Mouse (Mus musculus) forebrain, embryonic 13.5 days (tissue): ENCODE measurements around the gene Gzmg. TPM values are rescaled to one million over a fixed set of nuclear protein-coding genes. Genes with fewer than 3 reads are reported as not detected.
"Not testable (repeated sequence)": the region's sequence is repeated elsewhere in the genome, so short reads cannot be mapped to it uniquely, and the experiment has no call there.

Experiments
- ATAC-seq: fragments of 200-750 bp; cut with Nextera tagmentation; 2 replicates; pipeline ENCODE4 v1.8.0; 2017
- H3K27ac ChIP-seq: fragments of 300-500 bp; sonication (generic); 2 replicates; pipeline ENCODE4 v1.5.1; 2015; ENCODE audit warnings: inconsistent platforms, mild to moderate bottlenecking, moderate library complexity
- H3K27me3 ChIP-seq: fragments of 300-500 bp; sonication (generic); 2 replicates; pipeline ENCODE4 v1.6.1; 2015; ENCODE audit warnings: mild to moderate bottlenecking, inconsistent platforms
- H3K36me3 ChIP-seq: fragments of 300-500 bp; sonication (generic); 2 replicates; pipeline ENCODE4 v1.6.1; 2015; ENCODE audit warnings: mild to moderate bottlenecking, inconsistent platforms; ENCODE audit not compliant: poor library complexity, severe bottlenecking
- H3K4me1 ChIP-seq: fragments of 300-500 bp; sonication (generic); 2 replicates; pipeline ENCODE4 v1.6.1; 2015; ENCODE audit warnings: inconsistent platforms
- H3K4me2 ChIP-seq: fragments of 300-500 bp; sonication (generic); 2 replicates; pipeline ENCODE4 v1.6.1; 2015; ENCODE audit warnings: inconsistent platforms, mild to moderate bottlenecking, moderate library complexity
- H3K4me3 ChIP-seq: fragments of 300-500 bp; sonication (generic); 2 replicates; pipeline ENCODE4 v1.5.1; 2015; ENCODE audit warnings: mild to moderate bottlenecking, inconsistent platforms
- H3K9ac ChIP-seq: fragments of 300-500 bp; sonication (generic); 2 replicates; pipeline ENCODE4 v1.6.1; 2015; ENCODE audit warnings: mild to moderate bottlenecking, inconsistent platforms
- H3K9me3 ChIP-seq: fragments of 300-500 bp; sonication (generic); replicated peaks from 2 replicates; pipeline ENCODE4 v1.6.1; 2016; ENCODE audit warnings: inconsistent platforms
- WGBS: fragments of 180-500 bp; shearing (Covaris S2); methylation state at CpG from one replicate; pipeline ENCODE4 v1.1.7; 2015; 5-methylcytosine and 5-hydroxymethylcytosine counted together
- polyA plus RNA-seq: library from polyadenylated mRNA; unstranded; fragments of >200 nt; fragmentation: Nextera tagmentation; extraction: Ambion mirVana; gene quantifications from 2 replicates; pipeline ENCODE4 v1.2.1, GENCODE M21; 2015

Gzmg gene
- polyA plus RNA-seq, 1 experiment from 2014 or later = not detected

DNA sequence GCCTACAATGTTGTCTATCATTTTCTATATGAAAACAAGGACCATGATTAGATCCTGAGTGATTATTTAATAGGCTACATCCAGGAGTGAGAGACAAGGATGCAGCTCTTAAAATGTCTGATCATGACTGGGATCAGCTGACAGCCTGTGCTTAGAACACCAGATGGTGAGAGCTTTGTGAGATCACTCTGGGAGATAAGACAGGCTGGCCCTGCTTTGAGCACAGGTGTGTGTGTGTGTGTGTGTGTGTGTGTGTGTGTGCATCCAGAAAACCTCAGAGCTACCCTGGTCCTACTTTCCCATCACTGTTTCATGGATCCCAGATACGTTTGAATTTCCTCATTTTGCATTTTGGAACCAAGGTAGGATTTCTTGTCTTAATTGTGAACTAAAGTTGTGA, 25.7 kb downstream of the Gzmg start:
- ATAC-seq, H3K4me3 ChIP-seq, H3K27ac ChIP-seq, H3K9me3 ChIP-seq, H3K27me3 ChIP-seq, H3K4me2 ChIP-seq, H3K4me1 ChIP-seq, H3K9ac ChIP-seq, H3K36me3 ChIP-seq: not testable (repeated sequence)
- 85% methylated on average over 1 of the region's 1 CpGs for WGBS

DNA sequence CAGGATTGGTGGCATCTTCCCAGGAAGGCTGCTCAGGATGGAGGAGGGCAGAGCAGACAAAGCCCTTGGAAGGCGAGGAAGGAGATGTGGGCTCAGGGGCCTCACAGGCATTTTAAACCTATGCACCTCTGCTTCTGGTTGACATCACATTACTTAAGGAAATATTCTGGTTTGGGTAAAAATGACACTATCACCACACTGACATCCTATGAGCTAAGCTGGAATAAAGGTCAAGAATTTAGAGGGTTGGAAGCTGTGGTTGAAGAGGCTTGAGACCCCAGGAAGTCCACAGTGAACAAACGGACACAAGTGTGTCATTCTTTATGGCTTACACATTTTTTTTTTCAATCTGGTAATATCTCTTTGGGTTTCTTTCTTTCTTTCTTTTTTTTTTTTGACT, 26.9 kb downstream of the Gzmg start, which contains the start of gene Gzmd:
Gzmd (minus strand) TSS at position 101 of the 400 bp plus-strand sequence.
- H3K4me2 ChIP-seq, H3K36me3 ChIP-seq, H3K9ac ChIP-seq, H3K4me3 ChIP-seq, H3K27me3 ChIP-seq, H3K27ac ChIP-seq, H3K4me1 ChIP-seq, H3K9me3 ChIP-seq, ATAC-seq: not testable (repeated sequence)
- WGBS = 81% methylated on average over 2 of the region's 2 CpGs

DNA sequence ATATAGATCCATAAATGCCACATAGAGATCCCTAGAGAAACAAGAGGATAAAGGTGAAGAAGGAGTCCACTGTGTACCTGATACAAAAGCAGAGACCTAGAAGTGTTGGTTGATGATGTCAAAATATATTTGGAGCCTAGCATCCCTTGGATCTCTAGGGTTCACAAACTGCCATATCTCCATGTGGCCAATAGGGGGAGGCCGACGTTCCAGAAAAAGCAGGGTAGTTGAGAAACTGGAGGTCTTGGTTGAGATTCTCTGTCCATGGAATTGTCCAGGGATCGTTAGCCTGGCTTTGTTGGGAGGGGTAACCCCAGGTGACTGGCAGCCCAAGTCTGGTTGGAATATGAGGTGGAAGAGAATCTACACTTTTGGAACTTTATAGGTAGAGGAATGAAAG, 31.0 kb downstream of the Gzmg start:
- H3K9ac ChIP-seq = no peak overlapping the region
- H3K4me2 ChIP-seq = no peak overlapping the region
- H3K4me1 ChIP-seq = no peaks in the 10 kb centered on the region
- no peak overlapping the region for H3K4me3 ChIP-seq
- ATAC-seq = no peak
- no peaks in the 10 kb centered on the region for H3K9me3 ChIP-seq
- no peak overlapping the region for H3K27ac ChIP-seq
- no peaks in the 10 kb centered on the region for H3K36me3 ChIP-seq
- 44% methylated on average over 3 of the region's 3 CpGs for WGBS
- H3K27me3 ChIP-seq = no peaks in the 10 kb centered on the region

DNA sequence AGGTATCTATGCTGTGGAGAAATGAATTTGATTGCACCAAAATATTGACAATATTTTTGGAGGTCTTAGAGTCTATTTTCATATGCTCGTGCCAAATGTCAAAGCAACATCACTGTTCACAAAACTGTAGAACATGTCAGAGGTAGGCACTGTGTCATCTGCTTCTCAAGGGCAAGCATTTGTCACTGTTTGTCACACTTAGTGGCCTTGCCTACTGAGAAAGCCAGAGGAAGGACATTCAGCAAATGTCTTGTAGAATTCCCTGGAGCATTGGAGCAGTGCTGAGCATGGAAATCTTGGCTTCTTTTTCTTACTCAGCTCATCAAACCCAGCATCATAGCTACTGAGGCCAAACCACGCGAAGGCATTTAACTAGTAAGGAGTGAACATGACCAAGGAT, 35.9 kb downstream of the Gzmg start:
- no peaks in the 10 kb centered on the region for H3K9me3 ChIP-seq
- no peaks in the 10 kb centered on the region for H3K4me1 ChIP-seq
- H3K9ac ChIP-seq = no peak overlapping the region
- no peak overlapping the region for H3K4me3 ChIP-seq
- no peaks in the 10 kb centered on the region for H3K27me3 ChIP-seq
- ATAC-seq = no peak
- WGBS = 89% methylated on average over 3 of the region's 3 CpGs
- H3K36me3 ChIP-seq = no peaks in the 10 kb centered on the region
- no peak overlapping the region for H3K4me2 ChIP-seq
- H3K27ac ChIP-seq = no peak overlapping the region

DNA sequence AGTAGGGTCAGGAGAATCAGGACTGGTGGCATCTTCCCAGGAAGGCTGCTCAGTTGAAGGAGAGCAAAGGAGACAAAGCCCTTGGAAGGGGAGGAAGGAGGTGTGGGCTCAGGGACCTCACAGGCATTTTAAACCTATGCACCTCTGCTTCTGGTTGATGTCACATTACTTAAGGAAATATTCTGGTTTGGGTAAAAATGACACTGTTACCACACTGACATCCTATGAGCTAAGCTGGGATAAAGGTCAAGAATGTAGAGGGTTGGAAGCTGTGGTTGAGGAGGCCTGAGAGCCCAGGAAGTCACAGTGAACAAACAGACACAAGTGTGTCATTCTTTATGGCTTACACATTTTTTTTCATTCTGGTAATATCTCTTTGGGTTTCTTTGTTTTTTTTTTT, 38.9 kb downstream of the Gzmg start, which contains the start of gene Gzme:
Gzme (minus strand) TSS at position 101 of the 400 bp plus-strand sequence.
- Histone ChIP-seq H3K27ac (no peak within 1 kb of the TSS), H3K9ac (no peak within 1 kb of the TSS), H3K27me3 (no peaks in the 10 kb centered on the region), H3K4me3 (no peak within 1 kb of the TSS), H3K36me3 (no peaks in the 10 kb centered on the region), H3K4me2 (no peak within 1 kb of the TSS), H3K9me3 (no peaks in the 10 kb centered on the region), H3K4me1 (no peaks in the 10 kb centered on the region)
- no peak for ATAC-seq

DNA sequence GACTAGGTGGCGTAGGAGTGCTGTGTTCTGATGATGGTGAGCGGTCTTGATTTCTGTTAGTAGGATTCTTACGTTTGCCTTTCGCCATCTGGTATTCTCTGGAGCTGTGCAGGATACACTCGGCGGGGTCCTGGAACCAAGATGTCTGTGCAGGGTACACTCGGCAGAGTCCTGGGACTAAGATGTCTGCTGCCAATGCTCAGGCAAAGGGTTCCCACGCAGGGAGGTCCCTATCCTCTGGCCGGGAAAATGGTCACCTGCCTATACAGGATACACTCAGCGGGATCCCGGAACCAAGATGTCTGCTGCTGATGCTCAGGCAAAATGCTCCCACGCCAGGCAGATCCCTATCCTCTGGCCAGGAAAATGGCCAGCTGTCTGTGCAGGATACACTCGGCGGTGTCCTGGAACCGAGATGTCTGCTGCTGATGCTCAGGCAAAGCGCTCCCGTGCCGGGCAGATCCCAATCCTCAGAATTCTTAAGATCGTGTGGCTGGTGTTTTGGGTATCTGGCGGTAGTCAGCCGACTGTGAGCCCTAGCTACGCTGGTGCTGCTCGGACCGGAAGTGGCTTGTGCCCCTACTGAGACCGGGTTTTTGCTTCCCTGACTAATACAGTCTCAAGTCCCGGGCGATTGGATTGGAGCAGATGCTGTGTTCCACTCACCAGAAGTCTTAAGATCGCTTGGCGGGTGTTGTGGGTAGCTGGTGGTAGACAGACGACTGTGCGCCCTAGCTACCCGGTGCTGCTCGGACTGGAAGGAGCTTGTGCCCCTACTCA, 43.7 kb downstream of the Gzmg start:
- not testable (repeated sequence) for H3K4me2 ChIP-seq, H3K9me3 ChIP-seq, ATAC-seq, H3K36me3 ChIP-seq, H3K27me3 ChIP-seq, H3K4me3 ChIP-seq, H3K27ac ChIP-seq, H3K4me1 ChIP-seq, H3K9ac ChIP-seq
- 93% methylated on average over 33 of the region's 33 CpGs for WGBS

Other genes starting within 250 kb of the Gzmg start
- gene Cma1, start 214.9 kb downstream of the Gzmg start, polyA plus RNA-seq = not detected in 2 replicates
- not detected in 2 replicates for gene Cma2, start 208.6 kb downstream of the Gzmg start, polyA plus RNA-seq
- gene Mcpt1, start 141.6 kb downstream of the Gzmg start, polyA plus RNA-seq = not detected in 2 replicates
- gene Mcpt9, start 129.1 kb downstream of the Gzmg start, polyA plus RNA-seq = not detected in 2 replicates
- not detected in 2 replicates for gene Mcpt2, start 117.5 kb downstream of the Gzmg start, polyA plus RNA-seq
- not detected in 2 replicates for gene Mcpt4, start 97.3 kb downstream of the Gzmg start, polyA plus RNA-seq
- not detected in 2 replicates for gene Mcpt8, start 74.3 kb downstream of the Gzmg start, polyA plus RNA-seq
- not detected in 2 replicates for gene Ctsg, start 57.0 kb downstream of the Gzmg start, polyA plus RNA-seq
- not detected in 2 replicates for gene Gzme, start 39.0 kb downstream of the Gzmg start, polyA plus RNA-seq
- gene Gzmd, start 27.0 kb downstream of the Gzmg start, polyA plus RNA-seq = not detected in 2 replicates
- gene Gzmn, start 15.0 kb upstream of the Gzmg start, polyA plus RNA-seq = not detected in 2 replicates
- not detected in 2 replicates for gene Gzmf, start 51.8 kb upstream of the Gzmg start, polyA plus RNA-seq
- gene Gzmc, start 75.1 kb upstream of the Gzmg start, polyA plus RNA-seq = not detected in 2 replicates
- gene Gzmb, start 102.7 kb upstream of the Gzmg start, polyA plus RNA-seq = not detected in 2 replicates
- 0.12 and 0.13 TPM in 2 replicates for gene Atp12a, start 205.5 kb upstream of the Gzmg start, polyA plus RNA-seq
- 0.28 and 0.57 TPM in 2 replicates for gene Rnf17, start 243.0 kb upstream of the Gzmg start, polyA plus RNA-seq